Mouse (Mus musculus): ENCODE data around the gene Maml3.

Maml3 gene

GRCm38 (mm10) chr3:52104636-52105151 lies at the start of gene Maml3:
Gene Maml3, minus strand, starts transcription at chr3:52105076.
- peak; percentile 85 for DNase-seq (ENCODE audit: low read depth)

GRCm38 (mm10) chr3:52151155-52151554 lies 46.3 kb upstream of the Maml3 start:
- DNase-seq (ENCODE audit: low read depth) = no peak

DNA sequence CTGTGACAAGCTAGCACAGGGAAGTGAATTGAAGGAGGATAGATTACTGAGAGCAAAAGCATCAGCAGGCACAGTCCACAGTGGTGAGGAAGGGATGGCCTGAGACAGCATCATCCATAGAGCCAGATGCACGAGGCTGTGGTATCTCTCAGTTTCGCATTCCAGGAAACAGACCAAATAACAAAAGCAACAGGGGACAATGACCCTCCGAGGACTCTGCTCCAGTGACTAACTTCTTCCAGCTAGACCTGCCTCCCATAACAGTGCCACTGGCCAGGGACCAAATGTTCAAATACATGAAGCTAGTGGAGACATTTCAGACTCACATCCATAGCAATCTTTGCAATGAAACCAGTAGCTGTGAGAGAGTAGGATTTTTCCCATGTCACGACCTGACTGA lies 43.4 kb upstream of the Maml3 start:
- DNase-seq (ENCODE audit: low read depth) = no peak

DNA sequence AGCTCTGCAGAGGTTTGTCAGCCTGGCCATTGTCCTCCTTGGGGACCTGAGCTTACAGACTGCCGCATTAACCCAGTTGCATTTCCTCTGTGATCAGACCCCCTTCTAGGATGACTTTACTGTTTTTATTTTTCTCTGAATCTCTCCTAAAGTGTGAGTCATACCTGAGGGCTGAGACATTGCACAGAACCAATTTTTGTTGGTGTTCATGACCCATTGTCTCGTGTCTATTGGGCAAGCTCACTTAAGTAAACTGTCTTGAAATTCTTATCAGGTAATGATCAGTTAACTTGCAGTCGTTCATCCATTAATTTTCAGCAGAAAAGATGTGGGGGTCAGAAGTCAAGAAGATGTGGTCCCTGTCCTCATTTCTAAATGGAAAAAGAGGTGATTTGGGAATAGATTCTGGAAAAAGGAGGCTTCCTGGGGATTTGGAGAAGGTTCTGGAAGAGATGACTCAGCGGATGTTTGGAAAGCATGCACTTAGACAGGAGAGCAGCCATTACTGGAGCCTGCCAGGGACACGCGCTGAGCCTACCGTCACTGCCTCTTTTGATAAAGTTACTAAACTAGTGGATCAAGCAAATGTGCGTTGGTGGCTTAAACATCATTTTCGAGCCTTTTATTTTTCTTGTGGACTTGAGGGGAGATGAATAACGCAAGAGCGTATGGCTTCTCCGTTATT lies 40.0 kb upstream of the Maml3 start:
- DNase-seq (ENCODE audit: low read depth) = no peak

- no peak for DNase-seq (ENCODE audit: low read depth)
These were observed 38.1 kb upstream of the Maml3 start for GRCm38 (mm10) chr3:52143017-52143416.

DNA sequence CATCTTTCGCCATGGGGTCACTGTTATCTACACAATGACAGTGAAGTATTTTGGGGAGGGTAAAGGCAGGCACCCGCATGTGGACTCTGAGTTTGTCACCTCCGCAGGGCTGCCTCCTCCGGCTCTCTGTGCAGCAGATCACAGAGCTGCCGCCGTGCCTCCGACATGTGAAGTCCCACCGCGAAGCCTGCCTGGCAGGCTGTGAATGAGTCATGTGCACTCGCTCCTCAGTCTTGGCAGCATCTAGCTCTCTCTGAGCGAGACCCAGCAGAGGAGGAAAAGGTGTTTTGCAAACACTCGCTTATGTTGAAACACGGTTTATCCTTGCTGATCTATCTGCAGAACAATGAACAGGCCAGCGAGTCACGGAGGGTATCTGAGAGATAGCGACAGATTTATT lies 35.3 kb upstream of the Maml3 start:
- no peak for DNase-seq (ENCODE audit: low read depth)

GRCm38 (mm10) chr3:52125421-52125820 lies 20.5 kb upstream of the Maml3 start:
- DNase-seq (ENCODE audit: low read depth) = no peak

DNA sequence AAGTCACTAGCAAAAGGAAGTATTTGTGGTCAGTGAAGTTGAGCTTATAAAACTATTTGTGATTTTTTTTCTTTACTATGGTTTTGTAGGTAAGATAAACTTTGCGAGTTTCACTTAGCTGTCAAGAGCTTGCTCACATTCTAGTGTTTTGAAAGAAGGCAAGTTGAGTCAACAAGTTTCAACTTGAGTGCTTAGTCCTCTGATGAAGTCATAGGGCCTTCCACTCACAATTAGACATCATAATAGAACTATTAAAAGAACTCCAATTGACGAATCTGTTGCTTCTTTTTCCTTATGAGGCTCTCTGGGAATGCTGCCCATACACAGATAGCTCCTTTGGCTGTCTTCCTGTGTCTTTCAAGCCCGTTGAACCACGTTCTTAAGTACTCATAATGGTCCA lies 16.0 kb upstream of the Maml3 start:
- no peak for DNase-seq (ENCODE audit: low read depth)

- no peak for DNase-seq (ENCODE audit: low read depth)
These were observed 14.3 kb upstream of the Maml3 start for GRCm38 (mm10) chr3:52119216-52119615.

DNA sequence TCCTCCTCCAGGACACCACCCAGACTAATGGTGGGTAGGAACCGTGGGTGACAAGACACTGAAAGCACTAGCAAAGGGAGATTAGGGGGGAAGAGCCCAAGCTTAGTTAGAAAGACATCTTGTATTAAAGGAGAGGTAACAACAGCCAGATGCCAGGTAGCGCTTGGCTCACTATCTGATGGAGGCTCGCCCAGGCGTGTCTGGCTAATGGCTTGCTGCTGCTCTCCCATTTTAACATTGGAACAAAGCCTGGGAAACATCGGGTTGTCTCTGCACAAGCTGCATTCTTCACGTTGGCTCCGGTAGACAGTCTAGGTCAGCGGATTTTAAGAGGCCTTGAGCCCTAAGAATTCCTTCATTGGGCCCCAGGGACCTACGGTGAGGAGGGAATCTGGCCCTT lies 10.5 kb upstream of the Maml3 start:
- DNase-seq (ENCODE audit: low read depth) = no peak

GRCm38 (mm10) chr3:52108027-52108426 lies 3.2 kb upstream of the Maml3 start:
- no peak for DNase-seq (ENCODE audit: low read depth)

DNA sequence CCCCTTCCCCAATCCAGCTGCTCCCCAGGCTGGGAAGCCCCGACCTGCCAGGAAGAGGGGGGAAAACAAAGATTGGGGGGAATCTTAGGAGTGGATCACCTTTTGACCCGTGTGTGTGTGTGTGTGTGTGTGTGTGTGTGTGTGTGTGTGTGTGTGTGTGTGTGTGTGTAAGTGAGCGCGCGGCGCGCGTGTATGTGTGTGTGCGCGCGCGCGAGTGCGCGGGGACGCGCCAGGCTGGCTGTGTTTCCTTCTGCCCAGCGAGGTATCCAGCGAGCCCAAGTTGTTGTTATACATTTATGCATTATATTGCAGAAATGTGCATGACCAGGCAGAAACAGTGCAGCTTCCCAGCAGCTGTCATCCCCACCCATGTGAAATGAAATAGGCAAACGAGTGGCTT lies 280 bp upstream of the Maml3 start:
- peak; percentile 67 for DNase-seq (ENCODE audit: low read depth)

- DNase-seq (ENCODE audit: low read depth) = no peak
These were observed 668 bp downstream of the Maml3 start for GRCm38 (mm10) chr3:52104208-52104607.

DNA sequence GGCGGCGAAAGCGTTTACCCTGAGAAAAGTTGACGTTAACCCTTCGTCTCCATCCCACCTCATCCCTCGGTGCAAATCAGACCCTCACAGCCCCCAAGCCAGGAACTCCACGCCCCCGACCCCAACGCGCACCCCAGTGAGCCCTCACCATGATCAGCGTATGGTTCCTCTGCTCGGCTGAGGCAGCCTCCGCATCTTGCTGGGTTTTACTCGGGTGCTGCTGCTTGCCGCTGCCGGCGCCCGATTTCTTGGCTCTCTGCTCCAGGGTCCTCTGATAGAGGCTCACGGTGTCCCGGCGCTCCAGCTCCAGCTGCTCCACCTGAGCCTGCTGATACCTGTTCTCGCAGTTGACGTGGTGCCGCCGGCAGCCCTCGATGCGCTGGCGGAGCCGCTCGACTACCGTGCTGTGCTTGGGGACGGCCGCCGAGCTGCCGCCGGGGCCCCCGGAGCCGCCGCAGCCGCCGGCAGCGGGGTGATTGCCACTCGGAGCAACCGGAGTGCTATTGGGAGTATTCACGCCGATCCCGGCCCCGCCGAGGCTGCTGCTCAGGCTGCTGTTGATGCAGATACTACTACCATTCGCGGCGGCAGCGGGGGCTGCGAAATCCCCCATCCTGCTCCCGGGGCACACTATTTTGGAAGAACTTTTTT lies 1.2 kb downstream of the Maml3 start:
- DNase-seq (ENCODE audit: low read depth) = peak; percentile 59

DNA sequence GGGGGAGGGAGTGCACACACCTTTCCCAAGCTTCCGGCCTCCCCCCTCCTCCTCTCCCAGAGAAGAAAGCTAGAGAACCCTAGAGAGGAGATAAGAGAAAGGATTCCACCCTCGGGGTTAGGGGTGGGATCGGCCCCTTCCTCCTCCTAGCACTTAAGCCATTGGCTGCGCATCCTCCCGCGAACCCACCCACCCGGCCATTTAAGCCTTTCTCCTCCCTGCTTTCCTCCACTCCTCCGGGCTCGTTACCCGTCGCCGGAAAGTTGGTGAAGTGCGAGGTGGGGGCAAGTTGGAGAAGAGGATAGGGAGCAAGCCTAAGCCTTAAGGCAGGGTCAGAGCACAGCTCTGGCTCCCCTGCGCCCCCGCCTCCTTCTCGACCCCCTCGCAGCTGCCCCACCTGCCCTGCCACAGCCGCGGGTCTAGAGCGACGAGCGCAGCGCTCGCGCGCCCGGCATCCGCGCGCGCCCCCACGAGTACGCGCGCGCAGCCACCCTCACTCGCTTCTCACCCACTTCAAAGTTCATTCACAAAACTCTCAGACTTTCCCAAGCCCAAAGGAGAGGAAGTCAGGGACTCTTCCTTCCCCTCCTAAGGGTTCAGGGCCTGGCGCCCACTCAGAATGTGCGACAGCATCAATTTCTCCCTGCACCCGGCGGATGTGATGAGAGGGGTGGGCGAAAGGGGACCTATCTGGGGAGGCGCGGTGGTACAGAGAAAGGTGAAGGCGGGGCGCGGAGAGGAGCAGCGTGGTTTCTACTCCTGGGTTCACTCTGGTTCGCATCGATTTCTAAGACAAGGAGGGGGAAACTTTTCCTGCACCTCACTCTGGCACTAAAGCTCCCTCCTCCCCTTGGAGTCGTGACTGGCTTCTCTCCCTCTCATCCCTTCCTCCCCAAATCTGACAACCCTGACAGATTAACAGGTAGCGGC lies 2.0 kb downstream of the Maml3 start:
- peak; percentile 84 for DNase-seq (ENCODE audit: low read depth)

DNA sequence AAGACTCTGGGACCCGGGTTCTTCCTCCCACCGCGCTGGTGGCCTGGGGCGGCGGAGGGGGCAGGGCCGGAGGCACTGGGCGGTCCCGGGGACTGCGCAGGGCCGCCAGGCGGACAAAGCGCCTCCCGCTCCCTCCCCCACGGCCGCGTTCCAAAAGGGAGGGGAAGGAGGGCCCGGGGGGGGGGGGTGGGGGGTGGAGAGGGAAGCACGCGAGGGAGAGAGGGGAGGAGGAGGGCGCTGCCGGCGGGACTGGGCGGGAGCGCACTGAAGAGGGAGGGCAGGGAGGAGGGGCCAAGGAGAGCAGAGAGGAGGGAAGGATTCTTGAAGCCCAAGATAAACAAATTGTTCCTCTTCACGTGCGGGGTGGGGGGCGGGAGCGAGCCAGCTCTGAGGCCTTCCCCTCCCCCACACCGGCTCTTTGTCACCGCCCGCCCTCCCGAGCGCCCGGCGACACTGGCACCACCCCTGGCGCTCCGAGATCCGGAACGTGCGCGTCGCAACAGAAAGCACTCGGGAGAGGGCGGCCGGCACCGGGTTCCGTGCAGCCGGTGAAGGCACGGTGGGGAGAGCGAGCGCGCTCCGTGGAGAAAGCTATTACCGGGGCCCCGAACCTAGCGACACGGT lies 2.8 kb downstream of the Maml3 start:
- DNase-seq (ENCODE audit: low read depth) = peak; percentile 84

DNA sequence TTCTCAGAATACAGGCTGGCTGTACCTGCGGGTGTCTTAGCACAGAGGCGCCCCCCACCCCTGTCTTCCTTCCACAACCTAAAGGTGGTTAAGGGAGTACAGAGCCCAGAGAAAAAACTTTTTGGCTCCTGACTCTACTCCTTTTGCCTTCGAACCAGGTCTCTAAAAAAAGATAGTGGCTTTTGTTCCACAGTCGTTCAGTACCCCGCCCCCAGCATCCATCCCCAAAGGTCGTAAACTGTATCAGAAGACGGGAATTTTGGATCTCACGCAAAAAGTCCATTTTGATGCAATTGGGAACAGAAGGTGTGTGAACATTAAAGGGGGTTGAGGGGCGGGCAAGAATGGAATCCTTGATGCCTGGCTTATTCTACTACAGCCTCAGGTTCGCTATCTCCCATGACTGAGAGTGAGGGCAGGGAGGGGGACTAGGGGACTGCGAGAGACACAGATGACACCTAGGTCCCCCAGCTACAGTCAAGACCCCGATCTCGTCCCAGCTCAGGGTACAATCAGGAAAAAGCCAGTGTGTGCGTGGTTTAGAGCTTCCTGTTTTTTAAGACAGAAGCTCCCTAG lies 3.4 kb downstream of the Maml3 start:
- no peak for DNase-seq (ENCODE audit: low read depth)

GRCm38 (mm10) chr3:52100926-52101325 lies 4.0 kb downstream of the Maml3 start:
- peak; percentile 17 for DNase-seq (ENCODE audit: low read depth)

DNA sequence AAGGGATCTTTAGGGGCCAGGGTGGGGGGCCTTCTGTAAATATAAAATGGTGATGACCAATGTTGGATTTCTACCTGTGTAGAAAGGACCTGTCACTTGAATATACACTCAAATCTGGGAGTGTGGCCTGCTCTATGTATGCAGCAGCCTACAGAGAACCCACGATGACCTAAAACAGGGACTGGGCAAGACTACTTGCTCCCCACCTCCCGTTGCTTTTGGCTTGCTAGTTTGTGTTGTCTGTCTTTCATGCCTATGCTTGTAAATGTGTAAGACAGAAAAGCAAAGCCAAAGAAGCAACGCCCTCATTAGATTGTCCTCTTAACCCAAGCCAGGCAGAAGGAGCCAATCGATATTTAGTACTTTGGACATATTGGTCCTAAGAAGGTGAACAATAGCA lies 4.6 kb downstream of the Maml3 start:
- peak; percentile 10 for DNase-seq (ENCODE audit: low read depth)

DNA sequence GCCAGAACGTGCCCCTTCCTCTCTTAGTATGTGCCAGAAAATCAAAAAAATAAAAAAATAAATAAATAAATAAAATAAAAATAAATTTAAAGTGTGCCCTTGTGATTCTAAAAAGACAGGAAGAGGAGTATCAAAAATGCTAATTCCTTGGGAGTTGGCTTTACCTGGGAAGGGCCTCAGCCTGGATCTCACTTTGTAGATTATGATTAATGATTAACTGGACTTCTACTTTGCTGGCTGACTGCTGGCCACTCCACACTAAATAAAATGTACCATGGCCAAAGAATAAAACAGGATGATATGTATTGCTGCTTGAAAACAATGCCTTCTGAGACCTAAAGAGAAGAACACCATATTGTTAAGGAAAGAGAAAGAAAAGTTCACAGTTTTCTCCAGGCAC lies 5.6 kb downstream of the Maml3 start:
- DNase-seq (ENCODE audit: low read depth) = no peak

DNA sequence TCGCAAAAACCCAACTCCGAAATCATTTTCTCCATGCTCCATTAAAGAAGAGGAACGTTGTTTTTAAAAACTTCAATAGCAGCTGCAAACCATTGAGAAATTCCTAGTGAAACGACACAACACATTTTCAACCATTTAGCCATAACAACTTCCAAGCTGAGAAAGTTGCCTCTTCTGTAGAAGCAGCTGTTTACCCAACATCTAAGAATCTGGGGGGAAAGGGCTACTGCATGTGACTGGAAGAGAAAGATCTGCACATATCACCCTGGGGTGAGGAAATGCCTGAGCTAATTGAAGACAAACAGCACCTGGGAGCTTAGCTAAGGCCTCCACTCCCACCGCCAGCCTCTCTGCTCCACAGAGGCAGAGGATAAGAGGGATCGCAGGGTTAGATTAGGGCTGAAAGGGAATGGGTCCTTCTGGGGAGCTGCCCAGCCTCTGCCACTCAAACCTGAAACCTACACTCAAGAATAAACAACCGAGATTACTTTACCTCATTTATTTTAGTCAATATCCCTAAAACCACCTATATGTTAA lies 13.5 kb downstream of the Maml3 start:
- DNase-seq (ENCODE audit: low read depth) = no peak

Measured in induced T-regulatory cell, adult 2 months (primary cell).